Mouse (Mus musculus) intestine, embryonic 14.5 days (tissue): ENCODE results near the gene Ppm1h. TPM values are rescaled to one million over a fixed set of nuclear protein-coding genes. Genes with fewer than 3 reads are reported as not detected.
A peak's percentile ranks its signal among the peaks of the same experiment; 100 is the strongest.

ENCODE experiments used
- ATAC-seq: fragments of 200-750 bp; cut with Nextera tagmentation; replicated peaks from 2 replicates; pipeline ENCODE4 v1.8.0; 2017; ENCODE audit warnings: low read depth, moderate number of reproducible peaks, moderate TSS enrichment, moderate library complexity; ENCODE audit not compliant: low FRiP score, low TSS enrichment
- DNase-seq: peaks from one replicate; pipeline ENCODE4 v3.0.0-alpha.2; 2018; ENCODE audit warnings: low spot score
- H3K27ac ChIP-seq: fragments of 300-500 bp; sonication (generic); 2 replicates; pipeline ENCODE4 v1.5.1; 2014; ENCODE audit warnings: low read depth, mild to moderate bottlenecking, control low read depth
- H3K27me3 ChIP-seq: fragments of 300-500 bp; sonication (generic); replicated peaks from 2 replicates; pipeline ENCODE4 v1.6.1; 2014; ENCODE audit warnings: low read length, control low read depth; ENCODE audit not compliant: control insufficient read depth, insufficient read depth
- H3K36me3 ChIP-seq: fragments of 300-500 bp; sonication (generic); 2 replicates; pipeline ENCODE4 v1.6.1; 2014; ENCODE audit warnings: low read length, control low read depth; ENCODE audit not compliant: control insufficient read depth, insufficient read depth
- H3K4me1 ChIP-seq: fragments of 300-500 bp; sonication (generic); replicated peaks from 2 replicates; pipeline ENCODE4 v1.6.1; 2014; ENCODE audit warnings: low read length, control low read depth, mixed read lengths; ENCODE audit not compliant: control insufficient read depth, insufficient read depth
- H3K4me2 ChIP-seq: fragments of 300-500 bp; sonication (generic); 2 replicates; pipeline ENCODE4 v1.6.1; 2014; ENCODE audit warnings: low read length
- H3K4me3 ChIP-seq: fragments of 300-500 bp; sonication (generic); 2 replicates; pipeline ENCODE4 v1.5.1; 2014; ENCODE audit warnings: low read depth, low read length, control low read depth, mixed read lengths
- H3K9ac ChIP-seq: fragments of 300-500 bp; sonication (generic); 2 replicates; pipeline ENCODE4 v1.6.1; 2014; ENCODE audit warnings: mild to moderate bottlenecking, low read length
- H3K9me3 ChIP-seq: fragments of 300-500 bp; sonication (generic); 2 replicates; pipeline ENCODE4 v1.6.1; 2016; ENCODE audit warnings: low read length, control low read depth; ENCODE audit not compliant: control insufficient read depth
- WGBS: fragments of 180-500 bp; shearing (Covaris S2); extraction: QIAGEN DNeasy Blood & Tissue Kit; methylation state at CpG from one replicate; pipeline ENCODE4 v1.1.7; 2014; 5-methylcytosine and 5-hydroxymethylcytosine counted together
- polyA plus RNA-seq: library from polyadenylated mRNA; unstranded; fragments of >200 nt; fragmentation: Nextera tagmentation; extraction: Ambion mirVana; gene quantifications from 2 replicates; pipeline ENCODE4 v1.2.1, GENCODE M21; 2014

Ppm1h gene
- polyA plus RNA-seq, 1 experiment from 2014 or later: 13.2 TPM

GRCm38 (mm10) chr10:122762772-122763511 lies 84.4 kb downstream of the Ppm1h start:
- Histone ChIP-seq H3K4me1 (no peaks in the 10 kb centered on the region), H3K4me2 (no peak overlapping the region), H3K36me3 (no peaks in the 10 kb centered on the region), H3K27me3 (no peaks in the 10 kb centered on the region), H3K27ac (no peak overlapping the region), H3K9ac (no peak overlapping the region), H3K4me3 (no peak overlapping the region), H3K9me3 (no peaks in the 10 kb centered on the region)
- DNase-seq (no peak), ATAC-seq (0 out of 2 replicates have a peak, but pooled peaks have one; percentile 47)
- WGBS: 85% methylated on average over 6 of the region's 6 CpGs

- Histone ChIP-seq H3K36me3 (no peaks in the 10 kb centered on the region), H3K9me3 (no peaks in the 10 kb centered on the region), H3K9ac (no peak overlapping the region), H3K4me1 (peaks cover 5% of the 10 kb centered on the region; the same call in 1 of the 2 replicates), H3K27me3 (no peaks in the 10 kb centered on the region), H3K4me3 (no peak overlapping the region), H3K27ac (no peak overlapping the region), H3K4me2 (no peak overlapping the region)
- 90% methylated on average over 1 of the region's 1 CpGs for WGBS
- ATAC-seq (no peak), DNase-seq (no peak)
Measured at GRCm38 (mm10) chr10:122763596-122763995, 85.0 kb downstream of the Ppm1h start.

GRCm38 (mm10) chr10:122764653-122765052 lies 86.1 kb downstream of the Ppm1h start:
- Histone ChIP-seq H3K9me3 (no peaks in the 10 kb centered on the region), H3K4me3 (no peak overlapping the region), H3K4me2 (no peak overlapping the region), H3K36me3 (no peaks in the 10 kb centered on the region), H3K27ac (no peak overlapping the region), H3K9ac (no peak overlapping the region), H3K4me1 (peaks cover 9% of the 10 kb centered on the region; the same call in 1 of the 2 replicates), H3K27me3 (no peaks in the 10 kb centered on the region)
- WGBS: 64% methylated on average over 7 of the region's 7 CpGs
- ATAC-seq (no peak), DNase-seq (no peak)

- Histone ChIP-seq H3K36me3 (no peaks in the 10 kb centered on the region), H3K9ac (no peak overlapping the region), H3K27ac (no peak overlapping the region), H3K9me3 (no peaks in the 10 kb centered on the region), H3K4me3 (no peak overlapping the region), H3K27me3 (no peaks in the 10 kb centered on the region), H3K4me2 (no peak overlapping the region), H3K4me1 (peaks cover 9% of the 10 kb centered on the region; the same call in 1 of the 2 replicates)
- 30% methylated on average over 4 of the region's 4 CpGs for WGBS
- 0 out of 2 replicates have a peak, but pooled peaks have one; percentile 47 for ATAC-seq
- DNase-seq: no peak
Measured at GRCm38 (mm10) chr10:122765521-122765920, 87.0 kb downstream of the Ppm1h start.

- Histone ChIP-seq H3K27ac (no peak overlapping the region), H3K4me3 (no peak overlapping the region), H3K9ac (no peak overlapping the region), H3K27me3 (no peaks in the 10 kb centered on the region), H3K4me2 (no peak overlapping the region), H3K9me3 (no peaks in the 10 kb centered on the region), H3K4me1 (peaks cover 9% of the 10 kb centered on the region), H3K36me3 (no peaks in the 10 kb centered on the region)
- no peak for DNase-seq
- 47% methylated on average over 8 of the region's 8 CpGs for WGBS
- ATAC-seq: no peak
Measured at GRCm38 (mm10) chr10:122765992-122766391, 87.4 kb downstream of the Ppm1h start.

GRCm38 (mm10) chr10:122768204-122768892 lies 89.8 kb downstream of the Ppm1h start:
- H3K4me1 ChIP-seq: peaks cover 9% of the 10 kb centered on the region
- no peak overlapping the region for H3K9ac ChIP-seq
- WGBS: 50% methylated on average over 13 of the region's 13 CpGs

GRCm38 (mm10) chr10:122768893-122769341 lies 90.4 kb downstream of the Ppm1h start:
- Histone ChIP-seq H3K4me3 (no peak overlapping the region), H3K27ac (no peak overlapping the region), H3K9ac (no peak overlapping the region), H3K4me1 (peaks cover 9% of the 10 kb centered on the region), H3K36me3 (no peaks in the 10 kb centered on the region), H3K27me3 (no peaks in the 10 kb centered on the region), H3K4me2 (no peak overlapping the region), H3K9me3 (peaks cover 4% of the 10 kb centered on the region; the same call in 1 of the 2 replicates)
- WGBS: 40% methylated on average over 6 of the region's 6 CpGs
- DNase-seq: no peak
- no peak for ATAC-seq

More at GRCm38 (mm10) chr10:122768204-122768892, 89.8 kb downstream of the Ppm1h start:
- H3K9me3 ChIP-seq: peaks cover 4% of the 10 kb centered on the region; the same call in 1 of the 2 replicates
- H3K4me2 ChIP-seq: no peak overlapping the region
- H3K27me3 ChIP-seq: no peaks in the 10 kb centered on the region
- ATAC-seq (no peak), DNase-seq (no peak)
- H3K4me3 ChIP-seq: no peak overlapping the region
- no peaks in the 10 kb centered on the region for H3K36me3 ChIP-seq
- no peak overlapping the region for H3K27ac ChIP-seq

- H3K9ac ChIP-seq: no peak overlapping the region
- H3K9me3 ChIP-seq: peaks cover 4% of the 10 kb centered on the region; the same call in 1 of the 2 replicates
- WGBS: 33% methylated on average over 7 of the region's 7 CpGs
- no peaks in the 10 kb centered on the region for H3K27me3 ChIP-seq
- H3K4me1 ChIP-seq: peaks cover 9% of the 10 kb centered on the region
- H3K36me3 ChIP-seq: no peaks in the 10 kb centered on the region
- H3K4me3 ChIP-seq: no peak overlapping the region
- H3K4me2 ChIP-seq: no peak overlapping the region
- DNase-seq (no peak), ATAC-seq (no peak)
- H3K27ac ChIP-seq: no peak overlapping the region
Measured at GRCm38 (mm10) chr10:122770337-122770736, 91.8 kb downstream of the Ppm1h start.
